Mouse (Mus musculus) ES-Bruce4 (cell line): ENCODE measurements around the gene Fbxo10. TPM values are rescaled to one million over a fixed set of nuclear protein-coding genes. Genes with fewer than 3 reads are reported as not detected.
A peak's percentile ranks its signal among the peaks of the same experiment; 100 is the strongest.

ENCODE experiments used
- H3K27ac ChIP-seq: 2 replicates; pipeline ENCODE4 v1.5.1; 2012; ENCODE audit warnings: low read length, inconsistent platforms; ENCODE audit not compliant: insufficient read depth
- H3K27me3 ChIP-seq: 2 replicates; pipeline ENCODE4 v1.6.1; 2012; ENCODE audit warnings: mild to moderate bottlenecking, low read length, inconsistent platforms; ENCODE audit not compliant: control insufficient read depth, poor library complexity, insufficient read depth, severe bottlenecking
- H3K36me3 ChIP-seq: 2 replicates; pipeline ENCODE4 v1.6.1; 2012; ENCODE audit warnings: inconsistent platforms, mild to moderate bottlenecking, low read length, moderate library complexity; ENCODE audit not compliant: control insufficient read depth, poor library complexity, insufficient read depth, severe bottlenecking
- H3K4me1 ChIP-seq: one replicate; pipeline ENCODE4 v1.8.1; 2011; ENCODE audit warnings: low read length; ENCODE audit not compliant: control insufficient read depth, insufficient read depth
- H3K4me3 ChIP-seq: 2 replicates; pipeline ENCODE4 v1.5.1; 2011; ENCODE audit warnings: low read depth, mild to moderate bottlenecking, low read length
- H3K9ac ChIP-seq: 2 replicates; pipeline ENCODE4 v1.6.1; 2012; ENCODE audit warnings: low read depth, mild to moderate bottlenecking, inconsistent platforms; ENCODE audit not compliant: poor library complexity, severe bottlenecking
- H3K9me3 ChIP-seq: replicated peaks from 2 replicates; pipeline ENCODE4 v1.6.1; 2012; ENCODE audit warnings: mild to moderate bottlenecking, low read length, inconsistent platforms; ENCODE audit not compliant: control insufficient read depth, poor library complexity, insufficient read depth, severe bottlenecking
- CTCF ChIP-seq: IDR thresholded peaks from one replicate; pipeline ENCODE4 v1.8.1; 2011; ENCODE audit warnings: low read depth, low read length
- EP300 ChIP-seq: IDR thresholded peaks from 2 replicates; pipeline ENCODE4 v1.6.1; 2011; ENCODE audit warnings: low read depth, low read length; ENCODE audit not compliant: insufficient read depth
- POLR2A ChIP-seq: IDR thresholded peaks from one replicate; pipeline ENCODE4 v1.8.1; 2011; ENCODE audit warnings: low read length; ENCODE audit not compliant: insufficient read depth
- polyA plus RNA-seq: library from polyadenylated mRNA; stranded (reverse); fragments of >200 nt; gene quantifications from 2 replicates; pipeline ENCODE4 v1.2.4, GENCODE M21; 2011; ENCODE audit warnings: low read depth; ENCODE audit not compliant: missing spikeins, insufficient read depth, insufficient read length

The Fbxo10 gene
- polyA plus RNA-seq, 1 experiment = 2.6 TPM

DNA sequence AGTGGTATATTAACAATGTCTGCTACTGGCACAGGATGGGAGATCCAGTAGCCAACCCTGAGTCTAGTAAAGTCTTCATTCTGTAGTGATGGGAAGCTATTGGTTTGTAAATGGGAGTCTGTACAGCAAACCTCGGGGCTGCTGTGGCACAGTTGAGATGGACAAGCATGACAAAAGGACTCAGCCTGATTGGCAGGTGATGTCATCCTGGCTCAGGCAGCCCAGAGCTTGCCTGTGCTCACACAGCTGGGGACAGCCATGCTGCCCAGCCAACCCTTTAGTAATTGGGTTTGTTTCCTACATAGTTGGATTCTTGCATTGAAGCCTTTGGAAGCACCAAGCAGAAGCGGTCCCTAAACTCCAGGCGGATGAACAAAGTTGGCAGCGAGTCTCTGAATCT, 57.9 kb downstream of the Fbxo10 start:
- Histone ChIP-seq H3K9ac (no peak overlapping the region), H3K4me1 (no peaks in the 10 kb centered on the region), H3K9me3 (no peaks in the 10 kb centered on the region), H3K36me3 (peaks cover 35% of the 10 kb centered on the region), H3K4me3 (no peak overlapping the region), H3K27ac (no peak overlapping the region), H3K27me3 (no peaks in the 10 kb centered on the region)
- TF ChIP-seq CTCF = no peak
- no peak for TF ChIP-seq EP300
- no peak for TF ChIP-seq POLR2A

DNA sequence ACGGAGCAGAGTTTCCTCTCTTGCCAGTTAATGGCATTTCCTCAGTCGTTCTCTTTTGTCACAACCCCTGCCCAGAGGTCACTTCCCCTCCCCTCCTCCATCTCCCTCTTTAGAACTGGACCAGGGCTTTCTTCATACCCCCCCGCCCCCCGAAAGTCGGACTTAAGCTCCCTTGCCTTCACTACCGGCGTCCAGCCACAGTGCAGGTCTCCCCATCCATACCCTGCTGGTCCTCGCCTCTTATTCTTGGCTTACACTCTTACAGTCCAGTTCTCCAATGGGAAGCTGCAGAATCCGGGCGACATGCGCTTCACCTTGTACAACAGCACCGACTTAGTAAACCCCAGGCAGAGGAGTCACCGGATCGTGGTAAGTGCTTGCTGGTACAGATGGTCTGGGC, 65.4 kb downstream of the Fbxo10 start:
- no peak for TF ChIP-seq POLR2A
- no peak for TF ChIP-seq EP300
- no peak for TF ChIP-seq CTCF
- peak overlapping the region; percentile 59 for H3K9ac ChIP-seq
- H3K27ac ChIP-seq = no peak overlapping the region

GRCm38 (mm10) chr4:45018452-45018980, 65.9 kb downstream of the Fbxo10 start, which contains the start of gene Polr1e:
Polr1e (plus strand) TSS chr4:45018583.
- TF ChIP-seq POLR2A = no peak
- peak; percentile 44; the same call in 1 of the 2 replicates for TF ChIP-seq EP300
- no peaks in the 10 kb centered on the region for H3K27me3 ChIP-seq
- H3K9ac ChIP-seq = peak within 1 kb of the TSS; percentile 59
- H3K4me1 ChIP-seq = no peaks in the 10 kb centered on the region
- no peaks in the 10 kb centered on the region for H3K9me3 ChIP-seq
- H3K4me3 ChIP-seq = peak within 1 kb of the TSS; percentile 95
- H3K27ac ChIP-seq = 0 out of 2 replicates have a peak within 1 kb of the TSS, but pooled peaks have one; percentile 7
- H3K36me3 ChIP-seq = 0 out of 2 replicates have a peak, but pooled peaks cover 8% of the 10 kb centered on the region

More for the DNA sequence above, 65.4 kb downstream of the Fbxo10 start:
- Histone ChIP-seq H3K4me1 (no peaks in the 10 kb centered on the region), H3K36me3 (peaks cover 13% of the 10 kb centered on the region), H3K4me3 (peak overlapping the region; percentile 95), H3K27me3 (no peaks in the 10 kb centered on the region), H3K9me3 (no peaks in the 10 kb centered on the region)

- Histone ChIP-seq H3K4me1 (no peaks in the 10 kb centered on the region), H3K9ac (no peak overlapping the region), H3K27ac (no peak overlapping the region), H3K9me3 (no peaks in the 10 kb centered on the region), H3K36me3 (no peaks in the 10 kb centered on the region), H3K4me3 (no peak overlapping the region), H3K27me3 (no peaks in the 10 kb centered on the region)
- no peak for TF ChIP-seq EP300
- no peak for TF ChIP-seq CTCF
- TF ChIP-seq POLR2A = no peak
Measured at GRCm38 (mm10) chr4:45015615-45016014, 68.8 kb downstream of the Fbxo10 start.

DNA sequence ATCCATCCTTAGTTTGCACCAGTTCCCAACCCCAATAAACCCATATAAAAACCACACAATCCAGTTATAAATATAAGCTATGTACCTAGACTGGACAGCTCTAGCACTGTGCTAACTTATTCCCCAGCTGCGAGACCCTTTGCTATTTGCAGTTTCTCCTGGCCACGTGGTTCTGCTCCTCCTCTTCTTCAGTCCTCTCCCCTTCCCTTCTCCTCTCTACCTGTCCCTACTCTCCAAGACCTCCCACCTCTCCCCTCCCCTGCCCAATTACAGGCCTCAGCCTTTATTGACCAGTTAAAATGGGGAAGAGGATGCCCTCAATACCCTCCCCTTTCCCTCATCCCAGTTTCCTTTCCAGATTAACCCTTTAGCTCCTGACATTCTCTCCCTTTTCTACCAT, 70.9 kb downstream of the Fbxo10 start:
- H3K36me3 ChIP-seq = no peaks in the 10 kb centered on the region
- H3K27me3 ChIP-seq = no peaks in the 10 kb centered on the region
- no peaks in the 10 kb centered on the region for H3K4me1 ChIP-seq
- H3K4me3 ChIP-seq = peak overlapping the region; percentile 88
- no peak for TF ChIP-seq POLR2A
- TF ChIP-seq CTCF = no peak
- no peak for TF ChIP-seq EP300
- H3K27ac ChIP-seq = no peak overlapping the region
- no peaks in the 10 kb centered on the region for H3K9me3 ChIP-seq
- peak overlapping the region; percentile 43 for H3K9ac ChIP-seq

- TF ChIP-seq EP300 (no peak), POLR2A (no peak), CTCF (no peak)
- no peaks in the 10 kb centered on the region for H3K36me3 ChIP-seq
- peak overlapping the region; percentile 88 for H3K4me3 ChIP-seq
- peak overlapping the region; percentile 43 for H3K9ac ChIP-seq
- H3K27me3 ChIP-seq = no peaks in the 10 kb centered on the region
- H3K9me3 ChIP-seq = no peaks in the 10 kb centered on the region
- no peaks in the 10 kb centered on the region for H3K4me1 ChIP-seq
- H3K27ac ChIP-seq = peak overlapping the region; percentile 12
Measured at GRCm38 (mm10) chr4:45013031-45013431, 71.4 kb downstream of the Fbxo10 start.
